In the genomic region with DNA sequence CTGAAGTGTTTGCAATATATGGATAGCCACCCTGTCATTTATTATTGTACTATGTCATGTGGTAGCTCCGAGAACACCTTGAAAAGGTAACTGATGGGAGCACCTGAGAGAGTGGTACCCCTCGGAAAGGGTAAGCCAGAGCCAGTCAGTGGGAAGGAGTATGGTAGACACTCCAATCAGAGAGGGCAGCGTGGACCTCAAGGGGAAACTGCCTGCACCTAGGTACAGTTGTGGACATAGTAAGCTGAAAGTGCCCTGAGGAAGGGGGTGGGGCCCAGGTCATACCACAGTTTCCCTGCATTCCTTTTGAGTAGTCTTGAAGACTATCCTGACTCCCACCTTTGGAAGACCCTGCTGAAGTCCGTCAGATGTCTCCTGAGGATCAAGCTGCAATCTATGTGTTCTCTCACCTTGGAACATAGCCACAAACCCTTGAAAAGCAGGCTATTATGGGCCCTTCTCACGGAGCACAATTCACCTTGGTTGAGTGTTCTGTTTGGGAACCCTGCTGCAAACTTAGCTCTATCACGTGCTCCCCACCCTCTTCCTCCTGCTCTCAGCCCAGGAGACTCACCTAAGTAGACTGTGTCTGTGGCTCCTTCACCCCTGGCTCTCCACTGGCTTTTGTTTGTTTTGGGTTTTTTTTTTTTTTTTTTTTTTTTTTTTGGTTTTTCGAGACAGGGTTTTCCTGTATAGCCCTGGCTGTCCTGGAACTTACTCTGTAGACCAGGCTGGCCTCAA, we compare ENCODE assay signal across 12 mouse cellular contexts.
"Had no signal": no experiment of that assay in that cellular context is flagged by ENCODE, and none has a peak within 500 bp of the region (broad histone marks: within the 10 kb centered on the region; RNA-seq: fewer than 3 reads in every experiment).

No protein-coding gene starts in this region.

- H3K9ac ChIP-seq: intestine, embryonic 15.5 days; liver, embryonic 13.5 days; midbrain, embryonic 13.5 days; neural tube, embryonic 15.5 days had no signal

- H3K4me3 ChIP-seq: intestine, embryonic 15.5 days; liver, embryonic 13.5 days; midbrain, embryonic 13.5 days; myocyte; neural tube, embryonic 15.5 days had no signal

- H3K27ac ChIP-seq: intestine, embryonic 15.5 days; liver, embryonic 13.5 days; midbrain, embryonic 13.5 days; neural tube, embryonic 15.5 days had no signal

- H3K36me3 ChIP-seq: intestine, embryonic 15.5 days; liver, embryonic 13.5 days; midbrain, embryonic 13.5 days; neural tube, embryonic 15.5 days had no signal

- H3K9me3 ChIP-seq: intestine, embryonic 15.5 days; liver, embryonic 13.5 days; midbrain, embryonic 13.5 days; neural tube, embryonic 15.5 days had no signal

- H3K27me3 ChIP-seq: intestine, embryonic 15.5 days; liver, embryonic 13.5 days; midbrain, embryonic 13.5 days; neural tube, embryonic 15.5 days had no signal

- DNase-seq: kidney, adult 18-20 months; kidney, postnatal 14 days; left cerebral cortex, postnatal 4 days; liver; liver, embryonic 13.5 days; right cerebral cortex, adult 18-20 months; right cerebral cortex, postnatal 25 days; thymus, postnatal 36 days had no signal

- H3K4me2 ChIP-seq: intestine, embryonic 15.5 days; liver, embryonic 13.5 days; midbrain, embryonic 13.5 days; neural tube, embryonic 15.5 days had no signal

- H3K4me1 ChIP-seq: intestine, embryonic 15.5 days; liver, embryonic 13.5 days had no signal

- ATAC-seq: intestine, embryonic 15.5 days; midbrain, embryonic 13.5 days had no signal
